Mouse (Mus musculus) macrophage (primary cell): ENCODE measurements around the gene Rps27a. TPM values are rescaled to one million over a fixed set of nuclear protein-coding genes. Genes with fewer than 3 reads are reported as not detected.

Experiments
- polyA plus RNA-seq: library from polyadenylated mRNA; stranded (reverse); fragments of 250-400 nt; gene quantifications from 3 replicates; pipeline ENCODE4 v1.2.4, GENCODE M21; 2018; ENCODE audit warnings: inconsistent platforms

Rps27a gene
- polyA plus RNA-seq, 1 experiment from 2014 or later = 595 TPM

Other genes starting within 250 kb of the Rps27a start
- 9.5 to 16.3 TPM (median 12.5 TPM) in 3 replicates for gene Ccdc88a, start 174.5 kb downstream of the Rps27a start, polyA plus RNA-seq
- gene Prorsd1, start 33.1 kb downstream of the Rps27a start, polyA plus RNA-seq = 21.0 to 49.9 TPM (median 28.5 TPM) in 3 replicates
- gene Mtif2, start 21.7 kb downstream of the Rps27a start, polyA plus RNA-seq = 21.0 to 31.8 TPM (median 21.2 TPM) in 3 replicates
- 0.13 to 0.42 TPM (median 0.33 TPM) in 3 replicates for gene Clhc1, start 159 bp downstream of the Rps27a start, polyA plus RNA-seq
- gene Rtn4, start 144.8 kb upstream of the Rps27a start, polyA plus RNA-seq = 420 to 900 TPM (median 594 TPM) in 3 replicates